Mouse (Mus musculus) midbrain, postnatal 0 days (tissue): ENCODE measurements at regions not wholly inside any gene's neighbourhood (a gene's known extent, or its start where the extent isn't known, plus 50 kb on each side); places are given as distances from the start of the nearest gene placed in this dataset.

Experiments used
- ATAC-seq: fragments of 200-750 bp; cut with Nextera tagmentation; 2 replicates; pipeline ENCODE4 v1.8.0; 2017; ENCODE audit warnings: moderate number of reproducible peaks, mild to moderate bottlenecking, moderate TSS enrichment, moderate library complexity; ENCODE audit not compliant: low FRiP score
- DNase-seq: peaks from one replicate; pipeline ENCODE4 v3.0.0-alpha.2; 2015; ENCODE audit warnings: low spot score
- H3K27ac ChIP-seq: fragments of 300-500 bp; sonication (generic); 2 replicates; pipeline ENCODE4 v1.5.1; 2014; ENCODE audit warnings: low read depth, mild to moderate bottlenecking, low read length, mixed read lengths
- H3K27me3 ChIP-seq: fragments of 300-500 bp; sonication (generic); 2 replicates; pipeline ENCODE4 v1.6.1; 2014; ENCODE audit warnings: low read length, control low read depth, mixed read lengths; ENCODE audit not compliant: insufficient read depth
- H3K36me3 ChIP-seq: fragments of 300-500 bp; sonication (generic); 2 replicates; pipeline ENCODE4 v1.6.1; 2014; ENCODE audit warnings: low read length, control low read depth, mixed read lengths; ENCODE audit not compliant: insufficient read depth
- H3K4me1 ChIP-seq: fragments of 300-500 bp; sonication (generic); 2 replicates; pipeline ENCODE4 v1.6.1; 2014; ENCODE audit warnings: mild to moderate bottlenecking, control low read depth, antibody characterized with exemption, low read length, mixed read lengths; ENCODE audit not compliant: insufficient read depth
- H3K4me2 ChIP-seq: fragments of 300-500 bp; sonication (generic); 2 replicates; pipeline ENCODE4 v1.6.1; 2014; ENCODE audit warnings: low read depth, mild to moderate bottlenecking, low read length, mixed read lengths; ENCODE audit not compliant: poor library complexity, severe bottlenecking
- H3K4me3 ChIP-seq: fragments of 300-500 bp; sonication (generic); 2 replicates; pipeline ENCODE4 v1.5.1; 2014; ENCODE audit warnings: low read depth, mild to moderate bottlenecking, low read length, moderate library complexity
- H3K9ac ChIP-seq: fragments of 300-500 bp; sonication (generic); replicated peaks from 2 replicates; pipeline ENCODE4 v1.6.1; 2014; ENCODE audit warnings: mild to moderate bottlenecking, low read length, moderate library complexity, mixed read lengths; ENCODE audit not compliant: poor library complexity, severe bottlenecking
- H3K9me3 ChIP-seq: fragments of 300-500 bp; sonication (generic); 2 replicates; pipeline ENCODE4 v1.6.1; 2016; ENCODE audit warnings: low read length, control low read depth
- CTCF ChIP-seq: IDR thresholded peaks from 2 replicates; pipeline ENCODE4 v1.5.1; 2016; ENCODE audit warnings: antibody characterized with exemption, mild to moderate bottlenecking
- WGBS: fragments of 180-500 bp; shearing (Covaris S2); extraction: QIAGEN DNeasy Blood & Tissue Kit; methylation state at CpG from one replicate; pipeline ENCODE4 v1.1.7; 2014; 5-methylcytosine and 5-hydroxymethylcytosine counted together

DNA sequence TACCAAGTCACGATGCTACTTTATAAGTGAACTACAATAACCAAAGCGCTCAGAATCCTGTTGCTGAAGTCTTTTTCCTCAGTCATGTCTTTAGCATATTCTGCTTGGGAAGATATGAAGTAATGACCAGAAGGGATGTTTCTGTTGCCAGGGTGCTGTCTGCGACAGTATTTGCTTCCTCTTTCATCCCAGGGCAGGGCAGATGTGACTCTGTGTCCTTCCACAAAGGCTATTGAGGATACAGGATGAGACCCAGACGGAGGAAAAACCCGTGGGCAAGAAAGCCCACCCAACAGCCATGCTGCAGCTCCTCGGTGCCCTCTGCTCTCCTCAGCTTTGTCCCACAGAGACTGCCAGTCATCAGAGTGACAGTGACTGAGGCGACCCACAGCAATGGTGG lies 148.6 kb upstream of the Rpl34 start:
- ATAC-seq, result no peak
- Histone ChIP-seq H3K9me3 (no peaks in the 10 kb centered on the region), H3K27ac (no peak overlapping the region), H3K4me2 (no peak overlapping the region), H3K4me1 (no peaks in the 10 kb centered on the region), H3K9ac (no peak overlapping the region), H3K27me3 (no peaks in the 10 kb centered on the region), H3K4me3 (no peak overlapping the region), H3K36me3 (no peaks in the 10 kb centered on the region)
- 88% methylated on average over 7 of the region's 7 CpGs for WGBS
- no peak for DNase-seq
- TF ChIP-seq CTCF, result no peak

DNA sequence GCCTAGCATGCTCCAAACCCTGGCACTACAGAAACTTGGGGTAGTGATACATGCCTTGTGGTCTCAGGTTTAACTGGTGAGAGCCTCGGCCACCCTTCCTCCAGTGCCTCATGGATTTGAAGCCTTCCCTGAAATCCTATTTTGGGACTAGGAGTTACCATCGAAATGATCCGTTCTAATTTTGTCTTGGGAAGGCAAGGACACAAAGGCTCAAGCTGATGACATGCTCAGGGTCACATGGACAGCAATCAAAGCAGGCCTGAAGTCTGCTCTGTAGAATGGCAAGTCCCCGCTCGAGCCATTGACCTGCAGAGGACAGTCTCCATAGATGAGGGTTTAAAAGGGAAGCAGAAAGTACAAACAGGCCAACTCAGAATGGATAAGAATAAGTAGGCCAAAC lies 147.8 kb upstream of the Rpl34 start:
- 90% methylated on average over 5 of the region's 5 CpGs for WGBS
- no peak overlapping the region for H3K27ac ChIP-seq
- ATAC-seq (no peak), DNase-seq (no peak)
- H3K4me3 ChIP-seq, result no peak overlapping the region
- no peaks in the 10 kb centered on the region for H3K4me1 ChIP-seq
- H3K9ac ChIP-seq, result no peak overlapping the region
- TF ChIP-seq CTCF, result no peak
- H3K9me3 ChIP-seq, result no peaks in the 10 kb centered on the region
- H3K4me2 ChIP-seq, result no peak overlapping the region
- H3K36me3 ChIP-seq, result no peaks in the 10 kb centered on the region
- no peaks in the 10 kb centered on the region for H3K27me3 ChIP-seq

DNA sequence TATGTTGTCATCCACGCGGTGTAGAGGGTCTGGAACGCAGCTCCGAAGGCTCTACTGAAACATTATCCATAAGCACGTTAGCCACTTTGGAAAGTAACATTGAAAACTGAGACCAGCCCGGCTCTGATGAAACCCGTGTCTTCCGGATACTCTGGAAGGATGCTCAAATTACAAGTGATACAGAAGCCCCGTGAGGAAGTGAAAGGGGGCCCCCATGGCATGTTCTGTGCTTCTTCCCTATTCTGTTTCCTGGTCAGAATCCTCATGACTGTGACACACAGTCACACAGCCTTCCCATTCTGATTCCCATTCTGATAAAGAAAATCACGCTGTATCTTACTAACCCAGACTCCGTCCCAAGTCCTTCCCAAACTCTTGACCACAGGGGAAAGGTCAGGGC lies 143.5 kb upstream of the Rpl34 start:
- H3K9ac ChIP-seq, result no peak overlapping the region
- no peaks in the 10 kb centered on the region for H3K36me3 ChIP-seq
- H3K4me3 ChIP-seq, result no peak overlapping the region
- no peaks in the 10 kb centered on the region for H3K9me3 ChIP-seq
- H3K4me2 ChIP-seq, result no peak overlapping the region
- H3K4me1 ChIP-seq, result no peaks in the 10 kb centered on the region
- WGBS, result 90% methylated on average over 11 of the region's 11 CpGs
- H3K27ac ChIP-seq, result no peak overlapping the region
- no peak for DNase-seq
- H3K27me3 ChIP-seq, result no peaks in the 10 kb centered on the region
- no peak for ATAC-seq
- no peak for TF ChIP-seq CTCF

DNA sequence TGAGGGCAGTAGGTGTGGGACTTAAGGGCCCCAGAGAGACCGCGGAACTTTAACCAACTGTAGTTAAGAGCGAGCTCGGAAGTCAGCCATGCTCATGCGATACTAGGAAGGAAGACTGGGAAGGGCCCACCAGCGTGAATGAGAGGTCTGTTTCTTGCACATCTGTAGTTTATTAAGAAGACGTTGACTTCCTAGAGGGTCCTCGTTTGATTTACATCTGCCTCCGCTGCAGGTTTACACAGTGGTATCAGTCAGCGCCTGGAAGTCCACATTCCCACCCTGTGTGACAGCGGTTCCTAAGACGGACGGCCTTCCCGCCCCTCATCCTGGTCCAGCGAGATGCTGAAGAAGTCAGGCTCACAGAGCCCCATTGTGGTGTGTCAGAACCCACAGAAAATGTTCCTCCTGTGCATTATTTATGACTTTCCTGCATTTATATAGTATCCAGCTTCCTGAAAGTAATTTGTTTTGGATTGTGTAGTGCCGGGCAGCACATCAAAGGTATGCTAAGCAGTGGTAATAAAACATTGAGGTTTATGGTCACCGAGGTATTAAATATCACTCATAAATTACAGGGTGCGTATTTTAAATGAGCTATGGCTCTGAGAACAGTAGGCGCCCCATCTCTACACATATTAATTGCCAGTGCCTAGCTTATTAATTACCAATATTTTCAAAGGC lies 136.9 kb upstream of the Rpl34 start:
- H3K27me3 ChIP-seq, result no peaks in the 10 kb centered on the region
- H3K4me2 ChIP-seq, result no peak overlapping the region
- no peak overlapping the region for H3K27ac ChIP-seq
- ATAC-seq (no peak), DNase-seq (no peak)
- H3K36me3 ChIP-seq, result no peaks in the 10 kb centered on the region
- 72% methylated on average over 19 of the region's 19 CpGs for WGBS
- no peaks in the 10 kb centered on the region for H3K9me3 ChIP-seq
- no peak for TF ChIP-seq CTCF
- no peak overlapping the region for H3K4me3 ChIP-seq
- H3K4me1 ChIP-seq, result no peaks in the 10 kb centered on the region
- H3K9ac ChIP-seq, result no peak overlapping the region

DNA sequence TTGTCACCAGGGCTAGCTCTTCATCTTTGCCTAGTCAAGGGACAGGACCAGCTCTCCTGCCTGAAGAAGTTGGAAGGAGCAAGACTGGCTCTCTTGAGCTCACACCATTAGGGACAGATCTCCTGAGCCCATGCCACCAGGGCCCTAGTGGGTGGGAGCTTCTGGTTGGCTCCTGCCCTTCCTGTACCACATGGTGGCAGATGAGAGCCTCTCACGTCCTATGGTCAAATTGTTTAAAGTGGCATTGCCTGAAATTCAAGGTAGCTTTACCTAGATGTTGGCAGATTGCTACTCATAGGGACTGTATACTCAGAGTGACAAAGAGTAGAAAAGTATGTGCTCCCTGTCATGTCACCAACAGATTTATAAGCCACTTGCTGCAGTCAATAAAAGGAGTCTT lies 134.6 kb upstream of the Rpl34 start:
- Histone ChIP-seq H3K27me3 (no peaks in the 10 kb centered on the region), H3K9ac (no peak overlapping the region), H3K4me1 (no peaks in the 10 kb centered on the region), H3K27ac (no peak overlapping the region), H3K4me3 (no peak overlapping the region), H3K9me3 (no peaks in the 10 kb centered on the region), H3K4me2 (no peak overlapping the region), H3K36me3 (no peaks in the 10 kb centered on the region)
- ATAC-seq, result no peak
- 74% methylated on average over 1 of the region's 1 CpGs for WGBS
- DNase-seq, result no peak
- TF ChIP-seq CTCF, result peak; percentile 17

DNA sequence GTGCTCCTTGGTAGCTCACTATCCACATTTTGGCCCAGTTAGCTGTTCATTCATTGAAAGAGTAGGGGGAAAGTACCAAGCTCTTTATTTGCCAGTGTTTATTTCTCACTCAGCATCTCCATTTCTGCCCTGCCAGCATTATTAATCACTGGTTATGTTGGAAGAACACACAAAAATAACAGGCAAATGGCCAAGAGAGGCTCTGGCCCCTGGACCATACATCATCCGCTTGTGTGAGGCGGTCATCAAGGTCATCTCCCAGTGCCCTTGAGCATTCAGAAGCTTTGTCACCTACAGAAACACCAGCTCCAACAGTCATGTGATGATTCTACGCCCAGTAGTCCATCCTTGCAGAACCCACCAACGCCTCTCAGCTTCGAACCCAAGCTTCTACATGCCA lies 133.2 kb upstream of the Rpl34 start:
- Histone ChIP-seq H3K27me3 (no peaks in the 10 kb centered on the region), H3K9ac (no peak overlapping the region), H3K9me3 (no peaks in the 10 kb centered on the region), H3K4me2 (no peak overlapping the region), H3K4me1 (no peaks in the 10 kb centered on the region), H3K4me3 (no peak overlapping the region), H3K36me3 (no peaks in the 10 kb centered on the region), H3K27ac (no peak overlapping the region)
- ATAC-seq (no peak), DNase-seq (no peak)
- TF ChIP-seq CTCF, result no peak
- 97% methylated on average over 5 of the region's 5 CpGs for WGBS
